Mouse (Mus musculus): ENCODE measurements around the gene Chrna10.

DNA sequence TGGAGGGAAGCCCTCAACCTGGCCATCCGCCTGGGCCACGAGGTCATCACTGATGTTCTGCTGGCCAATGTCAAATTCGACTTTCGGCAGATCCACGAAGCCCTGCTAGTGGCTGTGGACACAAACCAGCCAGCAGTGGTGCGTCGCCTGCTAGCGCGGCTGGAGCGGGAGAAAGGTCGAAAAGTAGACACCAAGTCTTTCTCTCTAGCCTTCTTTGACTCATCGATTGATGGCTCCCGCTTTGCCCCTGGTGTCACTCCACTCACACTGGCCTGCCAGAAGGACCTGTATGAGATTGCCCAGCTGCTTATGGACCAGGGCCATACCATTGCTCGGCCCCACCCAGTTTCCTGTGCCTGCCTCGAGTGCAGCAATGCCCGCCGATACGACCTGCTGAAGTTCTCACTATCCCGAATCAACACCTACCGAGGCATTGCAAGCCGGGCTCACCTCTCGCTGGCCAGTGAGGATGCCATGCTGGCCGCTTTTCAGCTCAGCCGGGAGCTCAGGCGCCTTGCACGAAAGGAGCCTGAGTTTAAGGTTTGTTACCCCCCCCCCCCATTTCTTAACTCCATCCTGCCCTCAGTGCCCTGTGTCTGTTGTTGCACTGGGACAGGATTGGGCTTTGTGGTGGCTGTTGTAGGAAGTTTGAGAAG is 32.5 kb downstream of the Chrna10 start:
- no peak for TF ChIP-seq GATA1 (IDR thresholded peaks at IDR 0.05; ENCODE audit: borderline replicate concordance, low read length)
- no peak for TF ChIP-seq FLI1 (IDR thresholded peaks at IDR 0.05; ENCODE audit: low read length)

Measured in megakaryocyte, embryonic 14.5 days (primary cell).